Mouse (Mus musculus) midbrain, embryonic 11.5 days (tissue): ENCODE measurements around the gene Adgrf2. TPM values are rescaled to one million over a fixed set of nuclear protein-coding genes. Genes with fewer than 3 reads are reported as not detected.

Source experiments
- ATAC-seq: fragments of 200-750 bp; cut with Nextera tagmentation; 2 replicates; pipeline ENCODE4 v1.8.0; 2017; ENCODE audit warnings: moderate TSS enrichment, moderate library complexity; ENCODE audit not compliant: low FRiP score
- DNase-seq: peaks from one replicate; pipeline ENCODE4 v3.0.0; 2015; ENCODE audit warnings: low spot score; ENCODE audit errors: missing footprints
- H3K27ac ChIP-seq: fragments of 300-500 bp; sonication (generic); 2 replicates; pipeline ENCODE4 v1.5.1; 2014; ENCODE audit warnings: low read depth, low read length
- H3K27me3 ChIP-seq: fragments of 300-500 bp; sonication (generic); 2 replicates; pipeline ENCODE4 v1.6.1; 2014; ENCODE audit warnings: mild to moderate bottlenecking, low read length, moderate library complexity, mixed read lengths; ENCODE audit not compliant: control insufficient read depth, insufficient read depth
- H3K36me3 ChIP-seq: fragments of 300-500 bp; sonication (generic); 2 replicates; pipeline ENCODE4 v1.6.1; 2014; ENCODE audit warnings: mild to moderate bottlenecking, low read length, moderate library complexity, mixed read lengths; ENCODE audit not compliant: control insufficient read depth, insufficient read depth
- H3K4me1 ChIP-seq: fragments of 300-500 bp; sonication (generic); 2 replicates; pipeline ENCODE4 v1.6.1; 2014; ENCODE audit warnings: low read length; ENCODE audit not compliant: control insufficient read depth, insufficient read depth
- H3K4me2 ChIP-seq: fragments of 300-500 bp; sonication (generic); 2 replicates; pipeline ENCODE4 v1.6.1; 2014; ENCODE audit warnings: mild to moderate bottlenecking, moderate library complexity
- H3K4me3 ChIP-seq: fragments of 300-500 bp; sonication (generic); 2 replicates; pipeline ENCODE4 v1.5.1; 2014; ENCODE audit warnings: low read depth, low read length
- H3K9ac ChIP-seq: fragments of 300-500 bp; sonication (generic); 2 replicates; pipeline ENCODE4 v1.6.1; 2014; ENCODE audit warnings: low read length
- H3K9me3 ChIP-seq: fragments of 300-500 bp; sonication (generic); 2 replicates; pipeline ENCODE4 v1.6.1; 2016; ENCODE audit warnings: low read length; ENCODE audit not compliant: control insufficient read depth
- WGBS: fragments of 180-500 bp; shearing (Covaris S2); extraction: QIAGEN DNeasy Blood & Tissue Kit; methylation state at CpG from one replicate; pipeline ENCODE4 v1.1.7; 2014; 5-methylcytosine and 5-hydroxymethylcytosine counted together
- polyA plus RNA-seq: library from polyadenylated mRNA; unstranded; fragments of >200 nt; fragmentation: Nextera tagmentation; extraction: Ambion mirVana; gene quantifications from 2 replicates; pipeline ENCODE4 v1.2.1, GENCODE M21; 2014

The Adgrf2 gene
- polyA plus RNA-seq, 1 experiment from 2014 or later = 0.10 TPM

- Histone ChIP-seq H3K9me3 (no peaks in the 10 kb centered on the region), H3K4me1 (no peaks in the 10 kb centered on the region), H3K9ac (no peak overlapping the region), H3K36me3 (no peaks in the 10 kb centered on the region), H3K27me3 (no peaks in the 10 kb centered on the region), H3K4me3 (no peak overlapping the region), H3K27ac (no peak overlapping the region), H3K4me2 (no peak overlapping the region)
- DNase-seq (no peak), ATAC-seq (no peak)
- WGBS = 85% methylated on average over 6 of the region's 6 CpGs
Measured at GRCm38 (mm10) chr17:42738794-42739193, 3.2 kb downstream of the Adgrf2 start.

GRCm38 (mm10) chr17:42717161-42717560 is 24.8 kb downstream of the Adgrf2 start:
- H3K4me3 ChIP-seq = no peak overlapping the region
- no peaks in the 10 kb centered on the region for H3K36me3 ChIP-seq
- no peaks in the 10 kb centered on the region for H3K9me3 ChIP-seq
- DNase-seq (no peak), ATAC-seq (no peak)
- no peaks in the 10 kb centered on the region for H3K27me3 ChIP-seq
- H3K9ac ChIP-seq = no peak overlapping the region
- H3K4me2 ChIP-seq = no peak overlapping the region
- H3K27ac ChIP-seq = no peak overlapping the region
- 49% methylated on average over 3 of the region's 3 CpGs for whole genome bisulfite sequencing
- H3K4me1 ChIP-seq = no peaks in the 10 kb centered on the region

GRCm38 (mm10) chr17:42714991-42715390 is 27.0 kb downstream of the Adgrf2 start:
- H3K27me3 ChIP-seq = no peaks in the 10 kb centered on the region
- ATAC-seq = no peak
- no peaks in the 10 kb centered on the region for H3K36me3 ChIP-seq
- no peaks in the 10 kb centered on the region for H3K4me1 ChIP-seq
- 93% methylated on average over 7 of the region's 7 CpGs for WGBS
- no peak overlapping the region for H3K27ac ChIP-seq
- no peak overlapping the region for H3K4me3 ChIP-seq
- DNase-seq = no peak
- H3K9ac ChIP-seq = no peak overlapping the region
- H3K9me3 ChIP-seq = no peaks in the 10 kb centered on the region
- no peak overlapping the region for H3K4me2 ChIP-seq

DNA sequence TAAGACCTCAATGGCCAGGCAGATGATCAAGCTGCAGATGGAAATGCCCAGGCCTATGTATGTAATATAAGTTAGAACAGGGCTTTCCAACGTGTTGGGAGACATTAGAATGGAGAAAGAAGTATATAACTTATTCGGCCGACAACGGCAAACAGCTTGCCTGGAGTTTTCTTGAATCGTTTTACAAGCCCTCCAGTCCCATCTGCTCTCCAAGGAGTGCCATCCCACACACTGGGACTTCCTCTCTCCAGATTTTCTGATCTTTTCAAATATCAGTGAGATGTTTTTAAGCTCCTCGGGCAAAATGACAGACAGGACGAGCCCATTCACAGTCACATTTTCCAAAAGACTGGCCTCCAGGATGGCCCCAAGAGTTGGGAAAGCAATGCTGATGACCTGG is 31.3 kb downstream of the Adgrf2 start:
- no peaks in the 10 kb centered on the region for H3K4me1 ChIP-seq
- no peak overlapping the region for H3K9ac ChIP-seq
- no peak overlapping the region for H3K4me2 ChIP-seq
- H3K4me3 ChIP-seq = no peak overlapping the region
- no peaks in the 10 kb centered on the region for H3K36me3 ChIP-seq
- H3K27ac ChIP-seq = no peak overlapping the region
- WGBS = 93% methylated on average over 7 of the region's 7 CpGs
- ATAC-seq (no peak), DNase-seq (no peak)
- no peaks in the 10 kb centered on the region for H3K27me3 ChIP-seq
- H3K9me3 ChIP-seq = no peaks in the 10 kb centered on the region

DNA sequence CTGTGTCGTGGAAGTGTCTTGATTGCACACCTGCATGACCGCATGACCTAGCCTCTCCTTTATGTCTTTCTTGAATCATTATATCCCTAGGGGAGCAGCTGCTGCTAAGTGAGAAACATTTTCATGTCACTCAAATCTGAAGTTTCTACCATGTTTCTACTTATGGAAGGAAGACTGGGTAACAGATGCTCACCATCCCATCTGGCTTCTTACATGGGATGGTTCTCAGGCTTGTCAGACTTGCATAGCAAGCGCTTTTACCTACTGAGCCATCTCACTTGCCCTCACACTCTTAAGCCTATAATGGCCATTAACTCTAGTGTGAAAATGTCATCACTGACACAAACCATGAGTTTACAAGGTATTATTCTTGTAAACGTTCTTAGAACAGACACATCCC is 36.4 kb downstream of the Adgrf2 start:
- Histone ChIP-seq H3K4me1 (no peaks in the 10 kb centered on the region), H3K9me3 (no peaks in the 10 kb centered on the region), H3K4me2 (no peak overlapping the region), H3K27me3 (no peaks in the 10 kb centered on the region), H3K4me3 (no peak overlapping the region), H3K9ac (no peak overlapping the region), H3K27ac (no peak overlapping the region), H3K36me3 (no peaks in the 10 kb centered on the region)
- DNase-seq (no peak), ATAC-seq (no peak)
- WGBS = 87% methylated on average over 4 of the region's 4 CpGs

DNA sequence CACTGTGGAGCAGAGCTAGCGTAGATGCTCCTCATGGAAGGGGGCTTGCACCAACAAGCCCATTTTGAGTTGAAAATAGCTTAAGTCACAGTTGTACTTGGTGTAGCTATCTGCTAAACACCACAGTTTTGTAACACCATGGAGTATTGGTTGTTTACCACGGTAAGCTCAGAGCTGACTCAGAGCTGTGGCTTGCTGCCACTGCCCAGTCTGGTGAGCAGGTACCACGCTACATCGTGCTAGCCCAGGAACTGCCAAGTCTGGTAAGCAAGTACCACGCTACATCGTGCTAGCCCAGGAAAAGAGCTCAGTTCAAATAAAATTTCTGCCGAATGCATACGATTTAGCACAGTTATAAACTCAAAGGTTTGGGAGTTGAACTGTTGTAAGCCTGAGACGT is 39.8 kb downstream of the Adgrf2 start:
- Histone ChIP-seq H3K4me2 (no peak overlapping the region), H3K9ac (no peak overlapping the region), H3K4me3 (no peak overlapping the region), H3K36me3 (no peaks in the 10 kb centered on the region), H3K27me3 (no peaks in the 10 kb centered on the region), H3K4me1 (no peaks in the 10 kb centered on the region), H3K27ac (no peak overlapping the region), H3K9me3 (no peaks in the 10 kb centered on the region)
- ATAC-seq (no peak), DNase-seq (no peak)
- 92% methylated on average over 9 of the region's 9 CpGs for WGBS

DNA sequence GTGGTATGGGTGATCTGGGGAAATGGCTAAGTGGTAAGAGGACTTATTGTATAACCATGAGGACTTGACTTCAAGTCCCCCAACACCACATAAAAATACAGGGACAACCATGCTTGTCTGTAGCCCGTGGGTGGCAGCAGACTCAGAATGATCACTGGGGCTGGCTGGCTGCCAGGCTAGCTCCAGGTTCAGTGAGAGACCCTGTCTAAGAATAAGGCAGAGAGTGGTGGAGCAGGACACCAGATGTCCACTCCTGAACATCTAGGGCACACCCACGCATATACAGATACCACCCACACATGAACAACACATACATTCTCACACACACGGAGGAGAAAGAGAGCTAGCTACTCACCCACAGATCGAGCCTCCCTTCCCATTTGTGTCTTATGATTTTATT is 47.2 kb downstream of the Adgrf2 start:
- no peak for DNase-seq
- no peaks in the 10 kb centered on the region for H3K9me3 ChIP-seq
- no peaks in the 10 kb centered on the region for H3K36me3 ChIP-seq
- ATAC-seq = no peak
- H3K9ac ChIP-seq = no peak overlapping the region
- H3K27me3 ChIP-seq = no peaks in the 10 kb centered on the region
- H3K27ac ChIP-seq = no peak overlapping the region
- WGBS = 89% methylated on average over 4 of the region's 4 CpGs
- H3K4me3 ChIP-seq = no peak overlapping the region
- H3K4me2 ChIP-seq = no peak overlapping the region
- H3K4me1 ChIP-seq = no peaks in the 10 kb centered on the region

- Histone ChIP-seq H3K4me3 (no peak within 1 kb of the TSS), H3K4me2 (no peak within 1 kb of the TSS), H3K9me3 (no peaks in the 10 kb centered on the region), H3K27me3 (no peaks in the 10 kb centered on the region), H3K9ac (no peak within 1 kb of the TSS), H3K4me1 (no peaks in the 10 kb centered on the region), H3K36me3 (no peaks in the 10 kb centered on the region), H3K27ac (no peak within 1 kb of the TSS)
- 88% methylated on average over 10 of the region's 10 CpGs for WGBS
- ATAC-seq (no peak), DNase-seq (no peak)
Measured at GRCm38 (mm10) chr17:42692136-42692535, 49.8 kb downstream of the Adgrf2 start, which contains the start of gene Adgrf4. TSS of gene Adgrf4 (minus strand) at chr17:42692284.

- no peak for DNase-seq
- no peak overlapping the region for H3K4me2 ChIP-seq
Measured at GRCm38 (mm10) chr17:42690531-42690930, 51.4 kb downstream of the Adgrf2 start.

More at GRCm38 (mm10) chr17:42690531-42690930, 51.4 kb downstream of the Adgrf2 start:
- 92% methylated on average over 8 of the region's 8 CpGs for WGBS
- Histone ChIP-seq H3K9ac (no peak overlapping the region), H3K27me3 (no peaks in the 10 kb centered on the region), H3K4me3 (no peak overlapping the region), H3K4me1 (no peaks in the 10 kb centered on the region), H3K9me3 (no peaks in the 10 kb centered on the region), H3K27ac (no peak overlapping the region), H3K36me3 (no peaks in the 10 kb centered on the region)
- ATAC-seq = no peak
